Mouse (Mus musculus): Measurements from ENCODE around the gene Aloxe3. TPM values are rescaled to one million over a fixed set of nuclear protein-coding genes. Genes with fewer than 3 reads are reported as not detected.

Gene Aloxe3
- polyA plus RNA-seq (2014; fragmentation: Nextera tagmentation; extraction: Ambion mirVana) = 0.37 and 0.39 TPM in 2 replicates

DNA sequence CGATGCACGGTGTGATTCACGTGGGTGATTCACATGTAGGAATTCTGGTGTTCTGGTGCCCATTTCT, at the start of gene Aloxe3:
TSS of gene Aloxe3 (plus strand) at position 45 of the 67 bp plus-strand sequence.
- Histone ChIP-seq H3K4me1 (ENCODE audit: control insufficient read depth, insufficient read depth, low read length) (peaks cover 17% of the 10 kb centered on the region), H3K9me3 (replicated peaks; ENCODE audit: control insufficient read depth, low read length) (no peaks in the 10 kb centered on the region), H3K9ac (ENCODE audit: low read depth, low read length) (peak within 1 kb of the TSS; percentile 39), H3K27me3 (ENCODE audit: control insufficient read depth, insufficient read depth, low read length) (peaks cover 6% of the 10 kb centered on the region; the same call in 1 of the 2 replicates), H3K4me2 (peak within 1 kb of the TSS; percentile 91), H3K4me3 (ENCODE audit: low read depth, low read length) (peak within 1 kb of the TSS; percentile 60), H3K27ac (ENCODE audit: low read depth, low read length) (peak within 1 kb of the TSS; percentile 18; the same call in 1 of the 2 replicates), H3K36me3 (ENCODE audit: control insufficient read depth, insufficient read depth, low read length) (no peaks in the 10 kb centered on the region)
- 3% methylated on average over 3 of the region's 3 CpGs for WGBS (ENCODE audit: insufficient replicate concordance)
- ATAC-seq (replicated peaks; ENCODE audit: insufficient number of reproducible peaks, low FRiP score, low TSS enrichment) = no peak

DNA sequence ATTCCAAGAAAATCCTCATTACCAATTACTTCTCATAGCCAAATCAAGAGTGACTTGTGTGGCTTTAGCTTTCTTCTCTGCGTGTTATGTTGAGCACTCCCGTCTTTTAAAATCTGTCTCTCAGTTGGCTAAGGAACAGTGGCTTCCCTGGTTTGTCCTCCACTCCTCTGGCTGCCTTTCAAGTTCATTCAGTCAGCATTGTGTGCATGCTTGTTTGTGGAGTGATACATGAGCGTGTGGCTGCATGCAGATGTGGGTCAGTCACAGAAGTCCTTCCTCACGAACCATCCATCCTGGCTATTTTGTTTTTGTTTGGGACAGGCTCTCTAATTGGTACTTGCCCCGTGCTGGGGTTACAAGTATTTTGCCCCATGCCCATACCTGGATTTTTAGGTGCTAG, 49.1 kb upstream of the Aloxe3 start:
- H3K4me1 ChIP-seq (ENCODE audit: control insufficient read depth, insufficient read depth, low read length) = peaks cover 12% of the 10 kb centered on the region
- no peak overlapping the region for H3K4me2 ChIP-seq
- H3K27ac ChIP-seq (ENCODE audit: low read depth, low read length) = no peak overlapping the region
- 79% methylated on average over 5 of the region's 5 CpGs for WGBS (ENCODE audit: insufficient replicate concordance)
- no peak for ATAC-seq (replicated peaks; ENCODE audit: insufficient number of reproducible peaks, low FRiP score, low TSS enrichment)
- no peaks in the 10 kb centered on the region for H3K36me3 ChIP-seq (ENCODE audit: control insufficient read depth, insufficient read depth, low read length)
- no peaks in the 10 kb centered on the region for H3K9me3 ChIP-seq (replicated peaks; ENCODE audit: control insufficient read depth, low read length)
- H3K27me3 ChIP-seq (ENCODE audit: control insufficient read depth, insufficient read depth, low read length) = no peaks in the 10 kb centered on the region
- no peak overlapping the region for H3K4me3 ChIP-seq (ENCODE audit: low read depth, low read length)
- H3K9ac ChIP-seq (ENCODE audit: low read depth, low read length) = no peak overlapping the region

GRCm38 (mm10) chr11:69077316-69077715, 48.4 kb upstream of the Aloxe3 start:
- H3K4me1 ChIP-seq (ENCODE audit: control insufficient read depth, insufficient read depth, low read length) = peaks cover 10% of the 10 kb centered on the region
- no peak overlapping the region for H3K4me3 ChIP-seq (ENCODE audit: low read depth, low read length)
- ATAC-seq (replicated peaks; ENCODE audit: insufficient number of reproducible peaks, low FRiP score, low TSS enrichment) = no peak
- no peaks in the 10 kb centered on the region for H3K36me3 ChIP-seq (ENCODE audit: control insufficient read depth, insufficient read depth, low read length)
- no peaks in the 10 kb centered on the region for H3K9me3 ChIP-seq (replicated peaks; ENCODE audit: control insufficient read depth, low read length)
- no peak overlapping the region for H3K9ac ChIP-seq (ENCODE audit: low read depth, low read length)
- 74% methylated on average over 9 of the region's 9 CpGs for WGBS (ENCODE audit: insufficient replicate concordance)
- no peak overlapping the region for H3K27ac ChIP-seq (ENCODE audit: low read depth, low read length)
- H3K27me3 ChIP-seq (ENCODE audit: control insufficient read depth, insufficient read depth, low read length) = no peaks in the 10 kb centered on the region
- no peak overlapping the region for H3K4me2 ChIP-seq

- no peaks in the 10 kb centered on the region for H3K36me3 ChIP-seq (ENCODE audit: control insufficient read depth, insufficient read depth, low read length)
- H3K9me3 ChIP-seq (replicated peaks; ENCODE audit: control insufficient read depth, low read length) = no peaks in the 10 kb centered on the region
- 69% methylated on average over 6 of the region's 6 CpGs for WGBS (ENCODE audit: insufficient replicate concordance)
- no peak overlapping the region for H3K9ac ChIP-seq (ENCODE audit: low read depth, low read length)
- H3K27ac ChIP-seq (ENCODE audit: low read depth, low read length) = no peak overlapping the region
- peaks cover 7% of the 10 kb centered on the region for H3K4me1 ChIP-seq (ENCODE audit: control insufficient read depth, insufficient read depth, low read length)
- H3K4me2 ChIP-seq = no peak overlapping the region
- no peaks in the 10 kb centered on the region for H3K27me3 ChIP-seq (ENCODE audit: control insufficient read depth, insufficient read depth, low read length)
- H3K4me3 ChIP-seq (ENCODE audit: low read depth, low read length) = no peak overlapping the region
- no peak for ATAC-seq (replicated peaks; ENCODE audit: insufficient number of reproducible peaks, low FRiP score, low TSS enrichment)
These were observed 47.7 kb upstream of the Aloxe3 start for GRCm38 (mm10) chr11:69078041-69078440.

DNA sequence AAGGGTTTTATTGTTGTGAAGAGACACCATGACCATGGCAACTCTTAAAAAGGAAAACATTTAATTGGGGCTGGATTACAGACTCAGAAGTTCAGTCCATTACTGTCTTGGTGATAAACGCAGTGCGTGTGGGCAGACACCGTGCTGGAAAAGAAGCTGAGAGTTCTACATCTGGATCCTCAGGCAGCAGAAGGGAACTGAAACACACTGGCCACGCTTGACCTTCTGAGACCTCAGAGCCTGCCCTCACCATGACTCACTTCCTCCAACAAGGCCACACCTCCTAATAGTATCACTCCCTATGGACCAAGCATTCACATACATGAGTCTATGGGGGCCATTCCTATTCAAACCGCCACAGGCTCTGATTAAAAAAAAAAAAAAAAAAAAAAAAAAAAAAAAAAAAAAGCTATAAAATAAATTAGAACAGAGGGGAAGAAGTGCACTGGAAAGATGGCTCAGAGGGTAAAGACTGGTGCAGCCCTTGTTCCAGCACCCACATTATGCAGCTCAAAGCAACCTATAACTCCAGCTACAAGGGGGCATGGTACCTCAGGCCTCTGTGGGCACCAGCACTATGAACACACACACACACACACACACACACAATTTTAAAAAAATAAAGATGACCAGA, 46.8 kb upstream of the Aloxe3 start:
- H3K27me3 ChIP-seq (ENCODE audit: control insufficient read depth, insufficient read depth, low read length) = no peaks in the 10 kb centered on the region
- no peaks in the 10 kb centered on the region for H3K9me3 ChIP-seq (replicated peaks; ENCODE audit: control insufficient read depth, low read length)
- no peak overlapping the region for H3K27ac ChIP-seq (ENCODE audit: low read depth, low read length)
- H3K4me3 ChIP-seq (ENCODE audit: low read depth, low read length) = no peak overlapping the region
- WGBS (ENCODE audit: insufficient replicate concordance) = 61% methylated on average over 5 of the region's 5 CpGs
- H3K36me3 ChIP-seq (ENCODE audit: control insufficient read depth, insufficient read depth, low read length) = no peaks in the 10 kb centered on the region
- H3K4me2 ChIP-seq = no peak overlapping the region
- H3K4me1 ChIP-seq (ENCODE audit: control insufficient read depth, insufficient read depth, low read length) = peaks cover 4% of the 10 kb centered on the region; the same call in 1 of the 2 replicates
- ATAC-seq (replicated peaks; ENCODE audit: insufficient number of reproducible peaks, low FRiP score, low TSS enrichment) = no peak
- H3K9ac ChIP-seq (ENCODE audit: low read depth, low read length) = no peak overlapping the region

GRCm38 (mm10) chr11:69080102-69080854, 45.4 kb upstream of the Aloxe3 start:
- WGBS (ENCODE audit: insufficient replicate concordance) = 77% methylated on average over 15 of the region's 15 CpGs
- no peak overlapping the region for H3K4me2 ChIP-seq
- H3K9me3 ChIP-seq (replicated peaks; ENCODE audit: control insufficient read depth, low read length) = no peaks in the 10 kb centered on the region
- no peaks in the 10 kb centered on the region for H3K27me3 ChIP-seq (ENCODE audit: control insufficient read depth, insufficient read depth, low read length)
- no peak for ATAC-seq (replicated peaks; ENCODE audit: insufficient number of reproducible peaks, low FRiP score, low TSS enrichment)
- no peak overlapping the region for H3K9ac ChIP-seq (ENCODE audit: low read depth, low read length)
- H3K36me3 ChIP-seq (ENCODE audit: control insufficient read depth, insufficient read depth, low read length) = no peaks in the 10 kb centered on the region
- no peaks in the 10 kb centered on the region for H3K4me1 ChIP-seq (ENCODE audit: control insufficient read depth, insufficient read depth, low read length)
- no peak overlapping the region for H3K27ac ChIP-seq (ENCODE audit: low read depth, low read length)
- no peak overlapping the region for H3K4me3 ChIP-seq (ENCODE audit: low read depth, low read length)

- Histone ChIP-seq H3K36me3 (ENCODE audit: control insufficient read depth, insufficient read depth, low read length) (no peaks in the 10 kb centered on the region), H3K9ac (ENCODE audit: low read depth, low read length) (no peak overlapping the region), H3K9me3 (replicated peaks; ENCODE audit: control insufficient read depth, low read length) (no peaks in the 10 kb centered on the region), H3K27me3 (ENCODE audit: control insufficient read depth, insufficient read depth, low read length) (no peaks in the 10 kb centered on the region), H3K27ac (ENCODE audit: low read depth, low read length) (no peak overlapping the region), H3K4me3 (ENCODE audit: low read depth, low read length) (no peak overlapping the region), H3K4me2 (no peak overlapping the region), H3K4me1 (ENCODE audit: control insufficient read depth, insufficient read depth, low read length) (no peaks in the 10 kb centered on the region)
- no peak for ATAC-seq (replicated peaks; ENCODE audit: insufficient number of reproducible peaks, low FRiP score, low TSS enrichment)
- WGBS (ENCODE audit: insufficient replicate concordance) = 83% methylated on average over 8 of the region's 8 CpGs
These were observed 44.9 kb upstream of the Aloxe3 start for GRCm38 (mm10) chr11:69080855-69081222.

GRCm38 (mm10) chr11:69081613-69082012, 44.1 kb upstream of the Aloxe3 start:
- no peak for ATAC-seq (replicated peaks; ENCODE audit: insufficient number of reproducible peaks, low FRiP score, low TSS enrichment)

GRCm38 (mm10) chr11:69085608-69086007, 40.1 kb upstream of the Aloxe3 start:
- Histone ChIP-seq H3K9ac (ENCODE audit: low read depth, low read length) (no peak overlapping the region), H3K27ac (ENCODE audit: low read depth, low read length) (no peak overlapping the region), H3K36me3 (ENCODE audit: control insufficient read depth, insufficient read depth, low read length) (0 out of 2 replicates have a peak, but pooled peaks cover 3% of the 10 kb centered on the region), H3K4me2 (no peak overlapping the region), H3K27me3 (ENCODE audit: control insufficient read depth, insufficient read depth, low read length) (no peaks in the 10 kb centered on the region), H3K9me3 (replicated peaks; ENCODE audit: control insufficient read depth, low read length) (no peaks in the 10 kb centered on the region), H3K4me3 (ENCODE audit: low read depth, low read length) (no peak overlapping the region), H3K4me1 (ENCODE audit: control insufficient read depth, insufficient read depth, low read length) (peaks cover 29% of the 10 kb centered on the region)
- 65% methylated on average over 6 of the region's 6 CpGs for WGBS (ENCODE audit: insufficient replicate concordance)
- no peak for ATAC-seq (replicated peaks; ENCODE audit: insufficient number of reproducible peaks, low FRiP score, low TSS enrichment)

More at GRCm38 (mm10) chr11:69081613-69082012, 44.1 kb upstream of the Aloxe3 start:
- 74% methylated on average over 7 of the region's 7 CpGs for WGBS (ENCODE audit: insufficient replicate concordance)
- Histone ChIP-seq H3K4me2 (no peak overlapping the region), H3K4me1 (ENCODE audit: control insufficient read depth, insufficient read depth, low read length) (peaks cover 4% of the 10 kb centered on the region), H3K27me3 (ENCODE audit: control insufficient read depth, insufficient read depth, low read length) (no peaks in the 10 kb centered on the region), H3K36me3 (ENCODE audit: control insufficient read depth, insufficient read depth, low read length) (no peaks in the 10 kb centered on the region), H3K27ac (ENCODE audit: low read depth, low read length) (no peak overlapping the region), H3K9me3 (replicated peaks; ENCODE audit: control insufficient read depth, low read length) (no peaks in the 10 kb centered on the region), H3K4me3 (ENCODE audit: low read depth, low read length) (no peak overlapping the region), H3K9ac (ENCODE audit: low read depth, low read length) (no peak overlapping the region)

All from heart, embryonic 11.5 days (tissue).